Mouse (Mus musculus) mouse embryonic stem cell (cell line): ENCODE data around the gene Ist1.

Experiments used
- in situ Hi-C, 2 experiments: fragments of 300-500 bp; cut with MboI; formaldehyde crosslinking; loops; 1 replicate in 1 of 2; 3 replicates in 1 of 2; pipeline ENCODE4 v1.14.3; 2019 to 2020; ENCODE audit warnings: low sequenced_read_pairs in 2 of 2, low pct_unique_long_range_greater_than_20kb in 1 of 2, mixed read lengths in 1 of 2; ENCODE audit not compliant: unreplicated experiment in 1 of 2

The Ist1 gene

GRCm38 (mm10) chr8:109693146-109693900 lies at the start of gene Ist1:
TSS of gene Ist1 (minus strand) at chr8:109693260.
- in situ Hi-C loops: no loop called here

- in situ Hi-C loops: no loop called here
Measured at GRCm38 (mm10) chr8:109738049-109738380, 45.0 kb upstream of the Ist1 start.

DNA sequence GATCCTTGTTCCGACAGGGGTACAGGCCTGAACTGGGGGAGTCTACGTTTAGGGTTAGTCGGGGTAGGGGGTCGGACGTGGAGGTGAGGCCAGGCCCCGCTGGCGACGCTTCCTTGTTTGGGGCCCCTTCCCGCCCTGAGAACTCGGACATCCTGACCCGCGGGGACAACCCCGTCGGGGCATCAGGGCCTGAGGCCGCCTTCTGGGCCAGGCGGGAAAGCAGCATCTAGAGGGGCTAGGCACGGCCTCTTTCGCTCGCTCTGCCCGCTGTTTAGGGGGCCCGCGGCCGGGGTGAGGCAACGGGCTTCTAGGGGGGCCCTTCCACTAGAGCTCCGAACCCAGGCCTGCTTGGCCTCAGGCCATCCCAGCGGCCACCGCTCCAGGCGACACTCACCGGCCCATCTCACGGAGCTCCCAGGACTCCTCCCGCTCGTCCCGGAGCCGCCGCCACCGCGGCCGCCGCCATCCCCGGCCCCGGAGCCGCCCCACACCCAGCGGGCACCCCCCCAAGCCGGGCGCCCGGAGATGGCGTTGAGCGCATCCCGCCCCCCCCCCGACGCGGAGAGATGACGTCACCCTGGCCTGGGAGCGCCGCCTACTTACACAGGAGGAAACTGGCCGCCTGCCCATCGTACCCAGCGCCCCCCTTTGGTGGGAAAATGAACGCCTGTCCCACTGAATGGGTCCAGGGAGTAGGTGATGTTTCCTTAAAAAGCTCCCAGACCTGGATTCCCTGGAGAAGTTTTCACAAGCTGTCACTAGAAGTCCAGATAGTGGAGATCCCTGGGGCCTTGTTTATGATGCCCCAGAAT lies 44.4 kb upstream of the Ist1 start, which contains the start of gene Atxn1l:
TSS of gene Atxn1l (minus strand) at position 503 of the 812 bp plus-strand sequence.
- in situ Hi-C loops: no loop called here

- in situ Hi-C loops: no loop called here
Measured at GRCm38 (mm10) chr8:109736819-109737218, 43.8 kb upstream of the Ist1 start.

GRCm38 (mm10) chr8:109734018-109734417 lies 41.0 kb upstream of the Ist1 start:
- in situ Hi-C loops: no loop called here

DNA sequence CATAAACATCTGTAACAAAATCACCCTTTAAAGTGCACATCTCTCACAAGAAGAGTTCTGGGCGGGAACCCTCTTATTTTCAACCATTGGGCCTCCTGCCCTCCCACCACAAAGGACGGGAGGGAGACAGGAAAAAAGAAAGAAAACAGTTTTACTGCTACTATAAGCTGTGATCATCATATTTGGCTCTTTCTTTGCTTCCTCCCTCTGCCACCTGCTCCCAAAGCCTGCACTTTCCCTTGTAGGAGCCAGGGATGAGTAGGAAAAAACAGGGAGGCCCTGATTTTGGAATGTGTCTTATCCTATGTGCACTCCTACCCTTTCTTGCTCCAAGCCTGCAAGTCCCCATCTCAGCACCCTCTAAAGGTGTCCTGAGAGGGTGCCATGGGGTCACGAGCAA lies 38.0 kb upstream of the Ist1 start:
- in situ Hi-C loops: no loop called here

- in situ Hi-C loops: no loop called here
Measured at GRCm38 (mm10) chr8:109725106-109725505, 32.0 kb upstream of the Ist1 start.

- in situ Hi-C loops: no loop called here
Measured at GRCm38 (mm10) chr8:109714961-109715360, 21.9 kb upstream of the Ist1 start.

GRCm38 (mm10) chr8:109712521-109712920 lies 19.5 kb upstream of the Ist1 start:
- in situ Hi-C loops: no loop called here

DNA sequence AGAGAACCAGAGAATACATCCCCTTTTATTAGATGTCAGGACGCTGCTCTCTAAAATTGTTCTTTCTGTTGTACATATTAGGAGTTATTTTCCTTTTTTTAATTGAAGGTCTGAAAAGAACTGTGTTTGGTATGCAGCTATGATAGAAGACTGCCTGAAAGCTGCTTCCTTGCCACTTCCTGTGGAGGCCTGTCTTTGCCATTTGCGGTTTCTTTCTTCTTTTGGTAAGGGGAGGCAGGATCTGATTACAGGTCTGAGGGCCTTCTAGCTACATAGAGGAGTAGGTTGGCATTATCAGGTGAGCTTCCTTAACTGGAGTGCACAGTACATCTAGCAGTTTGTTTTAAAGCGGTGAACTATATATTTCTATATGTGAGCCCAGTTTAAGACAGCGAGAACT lies 14.9 kb upstream of the Ist1 start:
- in situ Hi-C loops: no loop called here

- in situ Hi-C loops: no loop called here
Measured at GRCm38 (mm10) chr8:109706874-109707237, 13.8 kb upstream of the Ist1 start.

DNA sequence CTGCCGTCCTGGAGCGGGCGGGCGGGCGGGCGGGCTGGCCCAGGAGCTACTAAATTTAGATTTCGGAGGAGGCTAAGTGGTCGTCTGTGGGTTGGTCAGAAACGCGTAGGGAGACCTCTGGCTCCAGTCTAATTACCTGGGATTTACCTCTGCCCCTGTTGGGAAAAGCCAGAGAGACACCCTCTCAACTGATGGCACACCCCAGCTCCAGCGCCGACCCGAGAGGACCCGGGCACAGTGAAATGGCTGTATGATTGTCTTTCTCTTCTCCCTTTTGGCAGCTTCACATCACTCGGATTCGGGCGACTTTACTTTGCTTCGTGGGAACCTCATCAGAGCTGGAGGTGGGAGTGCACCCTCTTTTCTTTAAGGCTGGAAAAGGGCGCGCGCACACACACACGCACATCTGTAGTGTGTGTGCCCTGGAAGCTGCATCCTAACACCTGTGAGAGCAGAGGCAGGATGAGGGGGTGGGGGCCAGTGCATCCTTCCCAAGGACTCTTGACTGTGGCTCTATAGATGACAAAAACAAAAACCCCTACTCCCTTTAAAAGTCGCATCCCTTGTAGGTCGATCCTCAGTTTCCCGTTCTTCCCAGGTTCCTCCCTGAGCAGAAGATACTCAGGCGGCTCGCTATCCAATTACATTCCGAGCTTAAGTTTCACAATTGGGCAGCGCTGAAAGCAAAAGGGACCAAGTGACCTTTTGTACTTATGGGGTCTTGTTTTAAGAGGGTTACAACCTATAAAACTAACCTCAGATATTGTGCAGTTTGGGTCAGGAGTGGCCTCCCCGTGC lies 13.2 kb upstream of the Ist1 start:
- in situ Hi-C loops: no loop called here

DNA sequence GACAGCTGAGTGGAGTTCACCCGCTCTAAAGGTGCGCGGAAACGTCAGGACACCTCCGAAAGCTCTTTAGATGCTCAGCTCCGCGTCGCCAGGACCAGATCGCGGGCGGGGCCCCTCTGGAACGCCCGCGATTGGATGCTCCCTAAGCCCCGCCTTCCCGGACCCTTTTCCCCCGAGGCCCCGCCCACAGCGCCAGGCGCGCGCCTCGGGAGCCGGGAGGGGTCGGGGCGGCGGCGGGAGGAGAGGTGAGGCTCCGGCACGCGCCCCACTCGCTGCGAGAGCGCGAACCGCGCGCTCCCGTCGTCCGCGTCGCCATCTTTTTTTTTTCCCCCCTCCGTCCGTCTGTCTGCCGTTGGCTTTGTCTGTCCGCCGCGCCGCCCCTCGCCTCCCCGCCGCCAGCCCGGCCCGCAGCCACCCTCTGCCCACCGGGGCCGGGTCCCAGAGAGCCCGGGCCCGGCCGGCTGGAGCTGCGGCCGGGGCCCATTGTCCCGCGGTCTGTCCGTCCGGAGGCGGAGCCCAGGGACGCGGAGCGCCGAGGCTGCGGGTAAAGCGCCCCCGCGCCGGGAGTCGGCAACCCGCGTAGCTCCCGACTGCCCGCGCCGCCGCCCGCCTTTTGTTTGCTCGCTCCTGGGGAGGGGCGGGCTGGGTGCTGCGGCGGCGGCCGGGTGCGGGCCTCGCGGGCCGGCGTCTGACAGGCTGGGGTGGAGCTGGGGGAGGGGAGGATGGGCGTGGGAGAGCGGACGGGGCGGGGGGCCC lies 12.4 kb upstream of the Ist1 start, which contains the start of gene Zfp821:
TSS of gene Zfp821 (plus strand) at position 227 of the 756 bp plus-strand sequence.
- in situ Hi-C loops: no loop called here

- in situ Hi-C loops: no loop called here
Measured at GRCm38 (mm10) chr8:109704565-109705319, 11.7 kb upstream of the Ist1 start.

- in situ Hi-C loops: no loop called here
Measured at GRCm38 (mm10) chr8:109698477-109698876, 5.4 kb upstream of the Ist1 start.

DNA sequence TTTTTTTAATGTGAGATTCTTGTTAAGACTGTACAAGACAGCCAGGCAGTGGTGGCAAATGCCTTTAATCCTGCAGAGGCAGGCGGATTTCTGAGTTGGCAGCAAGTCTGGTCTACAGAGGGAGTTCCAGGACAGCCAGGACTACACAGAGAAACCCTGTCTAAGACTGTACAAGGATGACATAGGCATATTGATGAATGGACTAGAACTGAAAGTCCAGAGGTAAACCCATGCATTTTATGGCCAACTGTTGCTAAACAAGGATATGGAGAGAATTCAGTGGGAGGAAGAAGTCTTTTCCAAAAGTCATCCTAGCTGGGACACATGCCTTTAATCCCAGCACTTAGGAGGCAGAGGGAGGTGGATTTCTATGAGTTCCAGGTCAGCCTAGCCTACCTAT lies 4.7 kb upstream of the Ist1 start:
- in situ Hi-C loops: no loop called here

DNA sequence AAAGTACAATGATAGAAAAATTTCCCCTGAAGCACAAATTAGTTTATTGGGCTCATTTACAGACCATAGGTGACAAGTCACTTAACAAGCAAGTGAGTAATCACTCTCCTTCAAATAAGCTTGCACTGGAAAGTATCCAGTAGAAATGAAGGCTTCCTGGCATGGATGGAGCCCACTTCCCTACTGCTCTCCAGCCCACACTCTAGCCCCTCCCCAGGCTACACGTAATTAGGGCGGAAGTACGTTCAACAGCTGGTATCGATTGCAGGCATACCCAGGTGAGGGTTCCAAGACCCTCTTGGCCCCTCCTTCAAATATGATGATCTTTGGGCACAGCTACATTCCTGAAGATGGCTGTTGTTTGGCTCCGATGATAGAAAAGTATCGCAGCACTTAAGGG lies 1.1 kb upstream of the Ist1 start:
- in situ Hi-C loops: no loop called here
